Mouse (Mus musculus) large intestine, adult 2 months (tissue): Measurements from ENCODE around the gene Greb1. TPM values are rescaled to one million over a fixed set of nuclear protein-coding genes. Genes with fewer than 3 reads are reported as not detected.

Experiments
- DNase-seq: peaks from one replicate; pipeline ENCODE4 v3.0.0-alpha.2; 2012; ENCODE audit warnings: low read depth, low spot score
- WGBS: fragments of 180-500 bp; shearing (Covaris S2); methylation state at CpG from one replicate; pipeline ENCODE4 v1.1.7; 2018; 5-methylcytosine and 5-hydroxymethylcytosine counted together
- polyA plus RNA-seq: library from polyadenylated mRNA; depleted of rRNA; stranded (reverse); fragments of >200 nt; gene quantifications from 2 replicates; pipeline ENCODE4 v1.2.3, GENCODE M21; 2012

Greb1 gene
- polyA plus RNA-seq, 1 experiment, result 1.6 TPM

- 85% methylated on average over 6 of the region's 6 CpGs for whole genome bisulfite sequencing
Observed at GRCm38 (mm10) chr12:16769601-16770165, 31.0 kb downstream of the Greb1 start.

GRCm38 (mm10) chr12:16768711-16769110 is 32.0 kb downstream of the Greb1 start:
- no peak for DNase-seq
- WGBS, result 90% methylated on average over 2 of the region's 2 CpGs

More at GRCm38 (mm10) chr12:16769601-16770165, 31.0 kb downstream of the Greb1 start:
- DNase-seq, result no peak

- no peak for DNase-seq
- WGBS, result 68% methylated on average over 3 of the region's 3 CpGs
Observed at GRCm38 (mm10) chr12:16768251-16768650, 32.4 kb downstream of the Greb1 start.

GRCm38 (mm10) chr12:16764776-16765445 is 35.8 kb downstream of the Greb1 start:
- WGBS, result 83% methylated on average over 12 of the region's 12 CpGs
- no peak for DNase-seq

- WGBS, result 73% methylated on average over 4 of the region's 4 CpGs
- DNase-seq, result no peak
Observed at GRCm38 (mm10) chr12:16763649-16764422, 36.9 kb downstream of the Greb1 start.

- WGBS, result 96% methylated on average over 3 of the region's 3 CpGs
- no peak for DNase-seq
Observed at GRCm38 (mm10) chr12:16761461-16761860, 39.2 kb downstream of the Greb1 start.

- DNase-seq, result no peak
Observed at GRCm38 (mm10) chr12:16760246-16760645, 40.4 kb downstream of the Greb1 start.

GRCm38 (mm10) chr12:16754311-16754710 is 46.4 kb downstream of the Greb1 start:
- 3% methylated on average over 2 of the region's 2 CpGs for WGBS
- DNase-seq, result no peak

More at GRCm38 (mm10) chr12:16760246-16760645, 40.4 kb downstream of the Greb1 start:
- WGBS, result 72% methylated on average over 4 of the region's 4 CpGs

GRCm38 (mm10) chr12:16753555-16753954 is 47.1 kb downstream of the Greb1 start:
- no peak for DNase-seq
- WGBS, result 35% methylated on average over 9 of the region's 9 CpGs

GRCm38 (mm10) chr12:16753110-16753509 is 47.6 kb downstream of the Greb1 start:
- no peak for DNase-seq
- 8% methylated on average over 8 of the region's 8 CpGs for WGBS

- DNase-seq, result peak; percentile 85
- 12% methylated on average over 12 of the region's 12 CpGs for WGBS
Observed at GRCm38 (mm10) chr12:16752236-16752840, 48.3 kb downstream of the Greb1 start.

GRCm38 (mm10) chr12:16751609-16752008 is 49.1 kb downstream of the Greb1 start:
- DNase-seq, result no peak
- WGBS, result 68% methylated on average over 6 of the region's 6 CpGs

GRCm38 (mm10) chr12:16740059-16740458 is 60.6 kb downstream of the Greb1 start:
- no peak for DNase-seq
- WGBS, result 29% methylated on average over 5 of the region's 5 CpGs

GRCm38 (mm10) chr12:16737266-16737665 is 63.4 kb downstream of the Greb1 start:
- no peak for DNase-seq
- WGBS, result 62% methylated on average over 5 of the region's 5 CpGs

- no peak for DNase-seq
- 80% methylated on average over 3 of the region's 3 CpGs for WGBS
Observed at GRCm38 (mm10) chr12:16734698-16735097, 66.0 kb downstream of the Greb1 start.

GRCm38 (mm10) chr12:16734009-16734408 is 66.7 kb downstream of the Greb1 start:
- DNase-seq, result no peak
- 78% methylated on average over 8 of the region's 8 CpGs for WGBS

GRCm38 (mm10) chr12:16731121-16731741 is 69.5 kb downstream of the Greb1 start:
- DNase-seq, result no peak

GRCm38 (mm10) chr12:16730196-16730595 is 70.5 kb downstream of the Greb1 start:
- 87% methylated on average over 11 of the region's 11 CpGs for WGBS
- no peak for DNase-seq

More at GRCm38 (mm10) chr12:16731121-16731741, 69.5 kb downstream of the Greb1 start:
- WGBS, result 13% methylated on average over 11 of the region's 11 CpGs

GRCm38 (mm10) chr12:16728221-16728620 is 72.5 kb downstream of the Greb1 start:
- no peak for DNase-seq
- WGBS, result 84% methylated on average over 5 of the region's 5 CpGs

GRCm38 (mm10) chr12:16726229-16726628 is 74.5 kb downstream of the Greb1 start:
- 29% methylated on average over 3 of the region's 3 CpGs for WGBS
- peak; percentile 78 for DNase-seq
